Mouse (Mus musculus) thymus, postnatal 0 days (tissue): ENCODE measurements at regions not wholly inside any gene's neighbourhood (a gene's known extent, or its start where the extent isn't known, plus 50 kb on each side); places are given as distances from the start of the nearest gene placed in this dataset. TPM values are rescaled to one million over a fixed set of nuclear protein-coding genes. Genes with fewer than 3 reads are reported as not detected.

Experiments
- microRNA-seq: library from miRNA; unstranded; fragments of <30 nt; microRNA quantifications from one replicate; pipeline ENCODE4, GENCODE M21; 2016; ENCODE audit warnings: borderline number of aligned reads

Small RNAs in the stretch of these regions (microRNA-seq; reads per million reads assigned to microRNA genes)
- gene Gm23177: not detected
